Mouse (Mus musculus) heart, embryonic 15.5 days (tissue): ENCODE measurements at regions not wholly inside any gene's neighbourhood (a gene's known extent, or its start where the extent isn't known, plus 50 kb on each side); places are given as distances from the start of the nearest gene placed in this dataset.

ENCODE experiments used
- ATAC-seq: fragments of 200-750 bp; cut with Nextera tagmentation; replicated peaks from 2 replicates; pipeline ENCODE4 v1.8.0; 2017; ENCODE audit warnings: low read depth, moderate TSS enrichment; ENCODE audit not compliant: insufficient number of reproducible peaks, insufficient read depth, low FRiP score
- H3K27ac ChIP-seq: fragments of 300-500 bp; sonication (generic); 2 replicates; pipeline ENCODE4 v1.5.1; 2015; ENCODE audit warnings: mild to moderate bottlenecking, inconsistent platforms
- H3K27me3 ChIP-seq: fragments of 300-500 bp; sonication (generic); 2 replicates; pipeline ENCODE4 v1.6.1; 2015; ENCODE audit warnings: inconsistent platforms
- H3K36me3 ChIP-seq: fragments of 300-500 bp; sonication (generic); 2 replicates; pipeline ENCODE4 v1.6.1; 2015; ENCODE audit warnings: mild to moderate bottlenecking, inconsistent platforms
- H3K4me1 ChIP-seq: fragments of 300-500 bp; sonication (generic); replicated peaks from 2 replicates; pipeline ENCODE4 v1.6.1; 2015; ENCODE audit warnings: inconsistent platforms
- H3K4me2 ChIP-seq: fragments of 300-500 bp; sonication (generic); 2 replicates; pipeline ENCODE4 v1.6.1; 2015; ENCODE audit warnings: inconsistent platforms, mild to moderate bottlenecking, moderate library complexity
- H3K4me3 ChIP-seq: fragments of 300-500 bp; sonication (generic); 2 replicates; pipeline ENCODE4 v1.5.1; 2015; ENCODE audit warnings: mild to moderate bottlenecking, inconsistent platforms
- H3K9ac ChIP-seq: fragments of 300-500 bp; sonication (generic); 2 replicates; pipeline ENCODE4 v1.6.1; 2015; ENCODE audit warnings: mild to moderate bottlenecking, inconsistent platforms
- H3K9me3 ChIP-seq: fragments of 300-500 bp; sonication (generic); replicated peaks from 2 replicates; pipeline ENCODE4 v1.6.1; 2016; ENCODE audit warnings: inconsistent platforms
- WGBS: fragments of 180-500 bp; shearing (Covaris S2); methylation state at CpG from one replicate; pipeline ENCODE4 v1.1.7; 2015; ENCODE audit warnings: mixed read lengths; 5-methylcytosine and 5-hydroxymethylcytosine counted together

DNA sequence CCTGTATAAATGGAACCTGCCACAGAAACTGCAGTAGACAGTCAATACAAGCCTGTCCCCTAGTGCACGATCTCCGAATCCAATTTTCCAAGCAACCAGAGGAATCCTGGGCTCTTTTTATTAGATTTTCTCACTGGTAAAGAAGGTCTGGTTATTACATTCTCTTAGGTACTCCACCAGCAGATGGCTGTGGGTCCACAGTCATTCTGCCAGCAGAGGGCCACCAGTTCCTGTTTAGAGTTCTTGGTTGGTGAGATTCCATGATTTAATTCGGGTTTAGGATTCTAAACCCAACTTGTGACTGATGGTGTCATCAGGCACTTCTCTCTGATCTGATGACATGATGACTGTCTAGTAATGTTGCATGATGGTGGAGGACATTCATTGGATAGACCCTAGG is 118.6 kb downstream of the Irx2 start:
- Histone ChIP-seq H3K4me2 (no peak overlapping the region), H3K27me3 (no peaks in the 10 kb centered on the region), H3K4me1 (no peaks in the 10 kb centered on the region), H3K36me3 (no peaks in the 10 kb centered on the region), H3K27ac (no peak overlapping the region), H3K9ac (no peak overlapping the region), H3K4me3 (no peak overlapping the region), H3K9me3 (no peaks in the 10 kb centered on the region)
- WGBS = 67% methylated on average over 3 of the region's 3 CpGs
- no peak for ATAC-seq

DNA sequence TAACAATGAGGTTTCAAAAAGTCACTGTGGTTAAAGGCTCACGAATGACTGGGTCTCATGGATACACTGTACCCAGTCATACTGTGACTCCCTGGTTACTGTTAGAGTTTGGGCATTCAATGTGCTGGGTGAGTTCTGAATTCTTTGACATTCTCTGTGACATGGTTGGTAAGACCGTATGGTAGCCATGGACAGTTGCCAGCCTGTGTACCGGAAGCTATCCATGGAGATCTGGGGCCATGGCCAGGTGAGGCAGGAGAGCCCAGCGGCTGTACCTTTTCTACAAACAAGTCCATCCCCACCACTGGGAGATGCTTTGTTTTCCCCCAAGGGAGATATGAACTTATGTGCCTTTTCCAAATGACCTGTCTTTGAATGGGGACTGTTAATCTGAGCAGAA is 126.4 kb downstream of the Irx2 start:
- Histone ChIP-seq H3K27ac (no peak overlapping the region), H3K27me3 (no peaks in the 10 kb centered on the region), H3K9me3 (no peaks in the 10 kb centered on the region), H3K9ac (no peak overlapping the region), H3K36me3 (no peaks in the 10 kb centered on the region), H3K4me3 (no peak overlapping the region), H3K4me1 (no peaks in the 10 kb centered on the region), H3K4me2 (no peak overlapping the region)
- no peak for ATAC-seq
- WGBS = 87% methylated on average over 4 of the region's 4 CpGs

DNA sequence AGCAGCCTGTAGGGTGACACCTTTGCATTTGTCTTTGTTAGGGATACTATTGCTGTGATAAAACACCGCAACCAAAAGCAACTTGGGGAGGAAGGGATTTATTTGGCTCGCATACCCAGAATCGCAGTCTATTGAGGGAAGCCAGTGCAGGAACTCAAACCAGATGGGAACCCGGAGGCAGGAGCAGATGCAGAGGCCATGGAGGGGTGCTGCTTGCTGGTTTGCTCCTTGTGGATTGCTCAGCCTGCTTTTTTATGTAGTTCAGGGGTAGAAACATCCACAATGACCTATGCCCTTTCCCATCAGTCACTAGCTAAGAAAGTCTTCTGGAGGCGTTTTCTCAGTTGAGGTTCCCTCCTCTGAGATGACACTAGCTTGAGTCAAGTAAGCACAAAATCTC is 133.9 kb downstream of the Irx2 start:
- H3K27ac ChIP-seq = no peak overlapping the region
- no peak overlapping the region for H3K9ac ChIP-seq
- H3K27me3 ChIP-seq = no peaks in the 10 kb centered on the region
- no peaks in the 10 kb centered on the region for H3K36me3 ChIP-seq
- WGBS = 71% methylated on average over 5 of the region's 5 CpGs
- H3K9me3 ChIP-seq = no peaks in the 10 kb centered on the region
- ATAC-seq = no peak
- no peak overlapping the region for H3K4me2 ChIP-seq
- H3K4me3 ChIP-seq = no peak overlapping the region
- no peaks in the 10 kb centered on the region for H3K4me1 ChIP-seq

DNA sequence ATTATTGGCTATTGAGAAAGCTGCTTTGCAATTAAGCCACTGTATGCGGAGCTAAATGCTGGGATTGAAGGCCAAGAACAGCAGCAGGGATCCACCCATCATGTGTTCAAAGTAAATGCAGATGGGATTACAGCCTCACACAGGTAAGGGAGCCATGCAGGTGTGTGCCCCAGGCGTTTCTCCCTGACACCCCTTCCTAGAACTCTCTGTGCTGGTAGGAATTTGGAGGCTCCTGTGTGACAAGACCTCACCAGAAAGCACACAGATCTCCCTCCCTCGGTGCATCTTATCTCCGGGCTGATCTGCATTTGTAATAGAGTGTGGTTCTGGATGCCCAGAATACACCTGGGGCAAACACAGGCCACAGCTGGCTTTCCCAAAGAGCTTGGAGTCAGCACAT is 134.7 kb downstream of the Irx2 start:
- no peaks in the 10 kb centered on the region for H3K4me1 ChIP-seq
- no peak for ATAC-seq
- no peaks in the 10 kb centered on the region for H3K9me3 ChIP-seq
- H3K9ac ChIP-seq = no peak overlapping the region
- H3K36me3 ChIP-seq = no peaks in the 10 kb centered on the region
- H3K4me3 ChIP-seq = no peak overlapping the region
- H3K4me2 ChIP-seq = no peak overlapping the region
- 51% methylated on average over 4 of the region's 4 CpGs for WGBS
- H3K27me3 ChIP-seq = no peaks in the 10 kb centered on the region
- H3K27ac ChIP-seq = no peak overlapping the region

DNA sequence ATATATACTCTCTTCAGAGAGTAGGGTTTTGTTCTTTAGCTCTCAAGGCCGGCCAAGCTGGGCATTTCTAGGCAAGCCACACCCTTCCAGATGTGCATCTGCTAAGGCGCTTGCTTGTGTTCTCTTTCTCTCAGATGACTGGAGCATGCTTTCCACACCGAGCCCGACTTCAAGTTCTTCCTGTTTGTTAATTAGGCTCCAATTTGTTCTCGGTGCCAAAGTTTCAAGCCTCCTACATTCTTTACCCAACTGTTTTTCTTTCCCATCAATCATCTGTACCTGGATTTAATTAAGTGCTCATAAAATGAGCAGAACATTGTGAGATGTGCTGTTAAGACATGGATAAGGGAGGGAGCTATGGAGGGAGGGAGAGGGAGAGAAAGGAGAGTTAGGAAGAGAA is 138.7 kb downstream of the Irx2 start:
- no peak for ATAC-seq
- Histone ChIP-seq H3K27ac (no peak overlapping the region), H3K4me1 (no peaks in the 10 kb centered on the region), H3K9me3 (no peaks in the 10 kb centered on the region), H3K4me2 (no peak overlapping the region), H3K27me3 (no peaks in the 10 kb centered on the region), H3K36me3 (no peaks in the 10 kb centered on the region), H3K4me3 (no peak overlapping the region), H3K9ac (no peak overlapping the region)
- 63% methylated on average over 5 of the region's 5 CpGs for WGBS

DNA sequence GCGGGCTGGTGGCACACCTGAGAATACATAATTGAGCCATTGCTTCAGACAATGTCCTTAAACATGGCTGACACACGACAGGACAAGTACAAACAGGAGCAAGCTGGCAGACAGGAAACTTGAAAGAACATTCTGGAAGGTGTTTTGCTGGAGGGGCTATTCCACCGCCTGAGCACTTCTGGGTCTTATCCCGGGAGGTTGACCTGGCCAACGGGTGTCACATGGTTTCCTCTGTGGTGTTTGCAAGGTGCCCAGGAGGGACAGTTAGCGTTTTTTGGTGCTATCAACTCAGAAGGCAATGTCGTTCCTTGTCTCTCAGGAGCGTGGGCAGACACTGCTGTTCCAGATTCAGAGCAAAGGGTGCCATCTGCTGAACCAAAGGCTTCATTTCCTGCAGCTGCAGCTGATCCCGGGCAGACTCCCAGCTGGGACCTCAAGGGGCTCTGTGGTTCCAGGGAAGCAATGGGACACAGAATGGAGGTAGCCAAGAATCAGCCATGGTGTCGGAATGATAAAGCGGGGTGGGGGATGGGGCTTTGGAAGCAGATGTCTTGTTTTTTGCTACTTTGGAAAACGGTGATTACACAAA is 140.5 kb downstream of the Irx2 start:
- Histone ChIP-seq H3K9ac (no peak overlapping the region), H3K4me1 (no peaks in the 10 kb centered on the region), H3K4me2 (no peak overlapping the region), H3K27me3 (no peaks in the 10 kb centered on the region), H3K36me3 (no peaks in the 10 kb centered on the region), H3K27ac (no peak overlapping the region), H3K9me3 (no peaks in the 10 kb centered on the region), H3K4me3 (no peak overlapping the region)
- WGBS = 56% methylated on average over 12 of the region's 12 CpGs
- no peak for ATAC-seq

DNA sequence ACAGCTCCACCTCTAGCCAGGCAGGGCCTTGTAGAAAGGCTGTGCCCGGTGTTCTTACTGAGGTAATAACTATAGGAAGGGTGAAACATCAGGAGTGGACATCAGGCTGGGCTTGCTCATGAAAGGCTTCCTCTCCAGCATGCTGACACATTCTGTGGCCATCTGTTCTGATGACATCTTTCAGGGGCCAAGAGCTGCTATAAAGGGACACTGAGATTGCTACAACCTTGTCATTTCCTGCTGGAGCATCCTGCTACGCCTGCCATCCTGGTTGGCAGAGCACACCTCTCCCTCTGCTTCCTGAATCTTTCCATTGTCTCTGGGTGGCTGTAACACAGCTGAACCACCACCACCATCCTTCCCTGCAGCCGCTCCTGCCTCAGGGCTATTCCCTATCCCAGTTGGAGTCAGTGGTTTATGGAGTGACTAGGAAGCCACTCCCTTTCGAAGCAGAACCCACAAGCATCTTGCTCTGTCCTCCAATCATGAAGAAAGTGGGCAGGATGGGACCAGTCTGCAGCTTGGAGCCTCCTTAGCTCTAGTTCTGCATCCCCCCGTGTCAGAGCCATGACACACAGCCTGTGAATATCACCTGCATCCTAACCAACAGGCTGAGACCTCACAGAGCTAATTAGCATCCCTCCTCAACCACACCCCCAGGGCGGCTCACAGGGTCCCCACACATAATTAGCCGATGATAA is 154.6 kb downstream of the Irx2 start:
- H3K4me3 ChIP-seq = no peak overlapping the region
- no peak overlapping the region for H3K9ac ChIP-seq
- H3K4me2 ChIP-seq = no peak overlapping the region
- H3K27me3 ChIP-seq = no peaks in the 10 kb centered on the region
- no peak for ATAC-seq
- no peaks in the 10 kb centered on the region for H3K4me1 ChIP-seq
- H3K27ac ChIP-seq = no peak overlapping the region
- no peaks in the 10 kb centered on the region for H3K9me3 ChIP-seq
- H3K36me3 ChIP-seq = no peaks in the 10 kb centered on the region
- 53% methylated on average over 7 of the region's 7 CpGs for WGBS

DNA sequence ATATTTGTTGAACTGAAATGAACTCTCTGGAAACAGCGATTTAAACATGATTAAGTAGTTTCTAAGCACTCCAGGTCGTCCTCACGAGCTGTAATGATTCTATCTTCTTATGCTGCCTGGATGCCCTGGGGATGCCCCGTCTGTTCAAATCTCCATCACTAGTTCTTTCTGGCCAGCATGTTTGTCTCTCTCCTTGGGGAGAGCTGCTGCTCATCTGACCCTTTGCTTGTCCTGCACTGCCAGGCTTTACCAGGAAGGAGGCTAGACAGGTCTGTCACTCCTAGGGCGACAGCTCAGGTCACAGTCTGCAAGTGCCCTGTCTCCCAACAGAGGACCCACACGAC is 155.1 kb downstream of the Irx2 start:
- Histone ChIP-seq H3K4me2 (no peak overlapping the region), H3K4me3 (no peak overlapping the region), H3K9me3 (no peaks in the 10 kb centered on the region), H3K36me3 (no peaks in the 10 kb centered on the region), H3K27me3 (no peaks in the 10 kb centered on the region), H3K9ac (no peak overlapping the region), H3K4me1 (no peaks in the 10 kb centered on the region), H3K27ac (no peak overlapping the region)
- ATAC-seq = no peak
- WGBS = 52% methylated on average over 6 of the region's 6 CpGs

DNA sequence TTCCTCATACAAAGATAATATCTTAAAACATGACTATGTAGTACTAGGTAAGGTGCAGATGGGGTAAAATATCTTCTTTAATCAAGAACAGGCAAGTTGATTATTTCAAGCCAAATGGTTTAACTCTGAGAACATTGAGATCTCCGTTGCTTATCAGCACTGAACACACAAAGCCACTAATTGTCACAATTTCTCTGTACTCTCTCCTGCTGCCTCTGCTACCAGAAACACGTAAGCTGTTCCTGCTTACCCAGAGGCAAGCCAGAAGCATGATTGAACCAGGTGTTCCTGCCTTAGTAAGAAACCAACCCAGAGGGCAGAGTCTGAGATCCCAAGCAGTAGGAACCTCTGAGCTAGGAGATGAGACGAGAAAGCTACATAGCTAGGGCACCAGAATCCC is 164.1 kb downstream of the Irx2 start:
- no peak for ATAC-seq
- no peak overlapping the region for H3K4me3 ChIP-seq
- H3K4me1 ChIP-seq = no peaks in the 10 kb centered on the region
- no peaks in the 10 kb centered on the region for H3K9me3 ChIP-seq
- H3K4me2 ChIP-seq = no peak overlapping the region
- no peaks in the 10 kb centered on the region for H3K36me3 ChIP-seq
- H3K9ac ChIP-seq = no peak overlapping the region
- no peaks in the 10 kb centered on the region for H3K27me3 ChIP-seq
- H3K27ac ChIP-seq = no peak overlapping the region
- WGBS = 63% methylated on average over 3 of the region's 3 CpGs

DNA sequence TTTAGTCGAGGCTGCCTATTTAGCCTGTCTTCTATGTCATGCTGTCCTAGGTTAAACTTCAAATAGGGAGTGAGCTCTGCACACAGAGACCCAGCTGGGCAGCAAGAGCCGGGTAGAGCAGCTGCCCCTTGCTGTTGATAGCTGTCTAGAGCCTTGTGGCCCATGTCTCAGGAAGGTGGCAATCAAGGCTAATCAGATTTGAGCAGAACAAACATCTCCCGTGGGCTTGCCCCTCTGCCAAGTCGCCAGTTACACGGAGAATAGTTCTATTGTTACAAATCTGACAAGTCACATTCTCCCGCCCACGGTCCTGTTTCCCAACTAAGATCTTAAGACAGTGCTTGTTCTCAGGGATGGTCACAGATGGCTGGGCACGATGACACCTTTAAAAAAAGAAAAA is 171.4 kb downstream of the Irx2 start:
- no peaks in the 10 kb centered on the region for H3K4me1 ChIP-seq
- H3K9ac ChIP-seq = no peak overlapping the region
- H3K36me3 ChIP-seq = no peaks in the 10 kb centered on the region
- no peak for ATAC-seq
- no peak overlapping the region for H3K4me2 ChIP-seq
- no peaks in the 10 kb centered on the region for H3K9me3 ChIP-seq
- no peak overlapping the region for H3K27ac ChIP-seq
- H3K4me3 ChIP-seq = no peak overlapping the region
- H3K27me3 ChIP-seq = no peaks in the 10 kb centered on the region
- 35% methylated on average over 8 of the region's 8 CpGs for WGBS

DNA sequence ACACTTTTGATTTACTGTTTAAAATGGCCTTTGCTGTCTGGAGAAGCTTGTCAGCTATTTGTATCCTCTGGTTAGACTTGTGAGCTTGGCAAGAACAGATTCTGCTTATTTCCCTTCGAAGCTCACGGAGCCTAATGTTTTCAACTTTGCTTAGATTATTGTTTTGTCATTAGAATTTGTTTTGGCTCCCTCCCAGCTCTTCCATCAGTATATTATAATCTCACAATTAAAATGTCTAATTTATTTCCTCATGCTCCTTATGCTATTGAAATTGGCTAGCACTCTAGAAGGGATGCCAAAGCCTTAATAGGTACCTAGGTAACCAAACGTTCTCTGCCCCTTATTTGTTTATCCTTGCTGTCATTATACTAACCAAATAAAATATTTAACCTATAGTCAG is 171.9 kb downstream of the Irx2 start:
- ATAC-seq = no peak
- H3K4me2 ChIP-seq = no peak overlapping the region
- 61% methylated on average over 3 of the region's 3 CpGs for WGBS
- H3K27me3 ChIP-seq = no peaks in the 10 kb centered on the region
- no peaks in the 10 kb centered on the region for H3K4me1 ChIP-seq
- H3K27ac ChIP-seq = no peak overlapping the region
- H3K4me3 ChIP-seq = no peak overlapping the region
- no peak overlapping the region for H3K9ac ChIP-seq
- no peaks in the 10 kb centered on the region for H3K36me3 ChIP-seq
- H3K9me3 ChIP-seq = no peaks in the 10 kb centered on the region

DNA sequence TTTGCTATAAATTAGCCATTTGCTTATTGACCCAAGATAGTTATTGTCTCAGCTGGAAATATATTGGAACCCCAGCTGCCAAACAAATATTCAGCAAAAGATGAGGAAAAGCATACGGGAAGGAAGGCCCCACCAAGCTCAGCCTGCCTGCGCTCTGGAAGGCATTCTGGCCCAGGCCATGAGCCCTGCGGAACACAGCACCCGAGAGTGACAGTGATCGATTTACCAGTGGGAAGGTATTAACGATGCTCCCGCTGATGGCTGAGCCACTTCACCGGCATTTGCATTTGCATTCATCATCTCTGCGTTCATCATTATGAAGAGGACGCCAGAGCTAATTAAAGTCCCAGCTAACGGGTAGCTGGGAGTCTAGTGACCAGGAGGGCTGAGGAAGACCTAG is 174.8 kb downstream of the Irx2 start:
- H3K27ac ChIP-seq = no peak overlapping the region
- WGBS = 60% methylated on average over 11 of the region's 11 CpGs
- no peak for ATAC-seq
- H3K36me3 ChIP-seq = no peaks in the 10 kb centered on the region
- H3K9ac ChIP-seq = no peak overlapping the region
- H3K4me1 ChIP-seq = no peaks in the 10 kb centered on the region
- H3K4me3 ChIP-seq = no peak overlapping the region
- H3K4me2 ChIP-seq = no peak overlapping the region
- no peaks in the 10 kb centered on the region for H3K27me3 ChIP-seq
- H3K9me3 ChIP-seq = no peaks in the 10 kb centered on the region
